ENCODE assay signal across 16 mouse cellular contexts in the genomic region with DNA sequence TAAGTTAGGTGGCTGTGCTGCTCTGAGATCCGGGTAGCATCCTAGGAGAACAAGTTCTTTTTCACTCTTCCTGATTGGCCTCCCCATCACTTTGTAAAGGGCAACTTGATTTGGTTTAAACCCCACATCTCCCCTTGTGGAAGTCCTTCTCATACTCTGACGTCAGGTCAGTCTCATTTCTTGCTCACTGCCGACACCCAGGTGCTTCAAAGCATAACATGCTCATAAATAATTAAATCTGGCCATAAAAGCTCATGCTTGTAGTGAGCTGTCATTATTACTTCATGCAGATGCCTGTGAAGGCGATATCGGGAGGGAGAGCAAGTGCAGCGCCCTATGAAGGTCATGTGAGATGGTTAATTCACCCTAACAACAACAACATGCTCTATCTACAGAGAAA.
"Had no signal": no experiment of that assay in that cellular context is flagged by ENCODE, and none has a peak within 500 bp of the region (broad histone marks: within the 10 kb centered on the region; RNA-seq: fewer than 3 reads in every experiment).

No protein-coding gene starts in this region.

- ATAC-seq: midbrain, embryonic 13.5 days; midbrain, embryonic 15.5 days had no signal

- DNase-seq: lung, adult 18-20 months; lung, embryonic 14.5 days; lung, postnatal 14 days; lung, postnatal 36 days; right cerebral cortex, postnatal 14 days; thymus, adult 2 months; thymus, postnatal 25 days; thymus, postnatal 4 days had no signal

- H3K27me3 ChIP-seq: megakaryocyte, embryonic 14.5 days; midbrain, embryonic 13.5 days; midbrain, embryonic 15.5 days; neural tube, embryonic 12.5 days; stomach, embryonic 15.5 days had no signal

- H3K27ac ChIP-seq: liver, embryonic 14.5 days; macrophage; midbrain, embryonic 13.5 days; midbrain, embryonic 15.5 days; neural tube, embryonic 12.5 days; stomach, embryonic 15.5 days; stomach, postnatal 0 days had no signal

- H3K36me3 ChIP-seq: midbrain, embryonic 13.5 days; midbrain, embryonic 15.5 days; neural tube, embryonic 12.5 days; stomach, embryonic 15.5 days had no signal

- H3K4me3 ChIP-seq: megakaryocyte, embryonic 14.5 days; midbrain, embryonic 13.5 days; midbrain, embryonic 15.5 days; neural tube, embryonic 12.5 days; stomach, embryonic 15.5 days had no signal

- H3K4me1 ChIP-seq: stomach, embryonic 15.5 days had no signal
